Mouse (Mus musculus) gonadal fat pad, adult 2 months (tissue): ENCODE data around the gene Slc6a9. TPM values are rescaled to one million over a fixed set of nuclear protein-coding genes. Genes with fewer than 3 reads are reported as not detected.

Experiments used
- DNase-seq: peaks from one replicate; pipeline ENCODE4 v3.0.0-alpha.2; 2012; ENCODE audit warnings: low read depth
- polyA plus RNA-seq: library from polyadenylated mRNA; depleted of rRNA; stranded (reverse); fragments of >200 nt; gene quantifications from 2 replicates; pipeline ENCODE4 v1.2.3, GENCODE M21; 2012; rRNA removed

Slc6a9 gene
- polyA plus RNA-seq = 45.1 and 50.9 TPM in 2 replicates

DNA sequence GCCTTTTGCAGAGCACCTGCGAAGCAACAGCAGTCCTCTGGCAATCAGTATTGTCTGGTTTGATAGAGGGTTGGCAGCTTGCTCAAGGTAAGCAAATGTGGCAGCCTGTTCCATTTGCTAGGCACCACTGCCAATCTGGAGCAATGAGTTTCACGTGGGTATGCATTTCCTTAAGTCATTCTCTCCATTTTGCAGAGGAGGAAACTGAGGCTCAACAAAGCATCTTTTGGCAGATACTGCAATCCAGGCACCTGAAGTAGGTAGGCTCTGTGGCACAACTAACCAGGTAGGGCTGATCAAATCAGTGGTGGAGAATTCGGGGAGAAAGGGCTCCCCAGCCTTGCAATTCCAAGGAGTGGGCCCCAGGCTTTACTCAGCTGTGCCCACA is at the start of gene Slc6a9:
Gene Slc6a9, plus strand, starts transcription at position 50 of the 388 bp plus-strand sequence.
- DNase-seq = no peak

- no peak for DNase-seq
These were observed 47.3 kb upstream of the Slc6a9 start for GRCm38 (mm10) chr4:117786963-117787362.

GRCm38 (mm10) chr4:117788308-117788707 is 46.0 kb upstream of the Slc6a9 start:
- DNase-seq = no peak

DNA sequence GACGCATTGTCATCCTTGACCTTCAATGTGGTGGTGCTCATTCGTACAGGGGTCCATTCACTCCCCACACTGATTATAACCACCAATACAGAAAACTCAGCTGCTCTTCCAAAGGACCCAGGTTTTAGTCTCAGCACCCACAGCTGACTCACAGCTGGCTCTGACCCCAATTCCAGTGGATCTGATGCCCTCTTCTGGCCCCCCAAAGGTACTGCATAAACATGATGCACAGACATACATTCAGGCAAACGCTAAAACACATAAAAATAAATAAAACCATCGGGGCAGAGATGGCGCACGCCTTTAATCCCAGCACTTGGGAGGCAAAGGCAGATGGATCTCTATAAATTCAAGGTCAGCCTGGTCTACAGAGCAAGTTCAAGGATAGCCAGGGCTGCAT is 34.4 kb upstream of the Slc6a9 start:
- no peak for DNase-seq

DNA sequence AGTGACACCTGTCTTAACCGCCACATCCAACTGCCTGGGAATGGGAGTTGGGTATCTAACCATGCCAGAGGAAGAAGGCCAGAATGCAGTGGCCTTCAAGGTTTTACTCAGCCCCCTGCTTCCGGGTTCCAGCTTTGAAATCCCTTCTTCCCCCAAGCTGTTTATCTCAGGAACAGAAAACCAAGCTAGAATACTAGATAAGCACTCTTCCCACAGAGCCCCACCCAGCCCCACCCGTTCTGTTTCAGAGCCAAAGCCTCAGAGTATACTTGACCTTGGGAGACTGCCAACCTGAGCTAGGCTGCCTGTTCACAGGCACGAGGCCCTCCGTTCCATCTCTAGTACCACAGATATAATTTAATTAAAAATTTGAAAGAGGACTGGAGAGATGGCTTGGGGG is 27.3 kb upstream of the Slc6a9 start:
- DNase-seq = no peak

GRCm38 (mm10) chr4:117810933-117811332 is 23.4 kb upstream of the Slc6a9 start:
- DNase-seq = no peak

GRCm38 (mm10) chr4:117813591-117814192 is 20.6 kb upstream of the Slc6a9 start:
- no peak for DNase-seq

- no peak for DNase-seq
These were observed 20.0 kb upstream of the Slc6a9 start for GRCm38 (mm10) chr4:117814333-117814732.

- no peak for DNase-seq
These were observed 17.5 kb upstream of the Slc6a9 start for GRCm38 (mm10) chr4:117816776-117817175.

DNA sequence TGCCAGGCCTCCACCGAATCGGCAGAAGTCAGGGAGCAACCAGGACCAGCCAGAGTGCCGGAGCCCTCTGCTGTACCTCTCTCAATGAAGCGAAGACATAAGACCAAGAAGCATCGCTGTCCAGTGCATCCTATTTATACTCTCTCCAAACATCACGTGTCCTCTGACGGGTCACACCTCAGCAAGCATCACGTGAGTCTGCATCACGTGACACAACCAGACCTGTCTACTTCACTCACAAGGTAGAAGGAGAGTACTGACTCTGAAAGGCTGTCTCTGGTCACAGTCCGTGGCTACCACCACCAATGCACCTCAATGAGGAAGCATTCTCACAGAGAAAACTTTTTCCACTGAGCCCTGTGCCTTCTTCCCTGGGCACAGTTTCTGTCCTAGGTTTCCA is 16.3 kb upstream of the Slc6a9 start:
- DNase-seq = no peak

DNA sequence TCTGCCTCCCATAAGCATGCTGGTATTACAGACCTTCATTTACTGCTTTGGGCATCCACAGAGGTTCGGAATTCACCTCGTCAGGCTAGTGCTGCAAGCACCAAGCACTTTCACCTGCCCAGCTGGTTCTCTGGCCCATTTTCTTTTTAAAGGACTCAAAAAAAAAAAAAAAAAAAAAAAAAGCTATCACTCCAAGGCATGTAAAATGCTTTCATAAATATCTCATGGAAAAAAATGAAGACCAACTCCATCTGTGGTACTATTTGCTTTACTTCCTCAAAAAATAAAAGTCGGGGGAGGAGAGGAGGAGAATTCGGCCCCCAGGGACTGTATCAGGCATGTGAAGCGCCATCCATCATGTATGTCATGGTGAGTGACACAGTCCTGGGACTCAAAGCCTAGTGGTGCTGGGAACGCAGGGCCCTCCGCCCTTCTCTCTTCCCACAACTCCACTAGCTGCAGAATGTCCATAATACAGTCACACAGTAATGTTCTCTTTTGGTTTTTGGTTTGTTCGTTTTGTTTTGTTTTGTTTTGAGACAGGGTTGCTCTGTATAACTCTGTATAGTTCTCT is 5.6 kb upstream of the Slc6a9 start:
- DNase-seq = no peak

- no peak for DNase-seq
These were observed 4.8 kb upstream of the Slc6a9 start for GRCm38 (mm10) chr4:117829260-117830123.

DNA sequence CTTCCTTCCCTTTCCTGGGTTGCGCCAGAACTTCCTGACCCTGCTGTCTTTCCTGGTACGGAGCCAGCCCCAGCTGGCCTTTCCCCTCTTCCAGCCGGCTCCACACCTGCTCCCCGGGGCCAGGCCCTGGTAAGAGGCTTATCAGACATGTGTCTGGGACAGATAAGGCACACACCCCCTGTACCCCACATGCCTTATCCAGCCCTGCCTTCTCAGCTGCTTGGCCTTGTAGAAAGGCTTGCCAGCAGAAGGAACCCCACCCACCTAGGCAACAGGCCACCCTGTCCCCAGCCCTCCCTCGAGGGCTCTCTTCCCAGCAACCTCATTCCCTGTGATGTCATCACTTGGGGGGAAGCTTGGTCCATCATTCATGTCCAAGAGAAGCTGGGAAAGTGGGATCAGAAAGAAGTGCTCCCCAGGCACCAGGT is 4.2 kb upstream of the Slc6a9 start:
- DNase-seq = no peak

DNA sequence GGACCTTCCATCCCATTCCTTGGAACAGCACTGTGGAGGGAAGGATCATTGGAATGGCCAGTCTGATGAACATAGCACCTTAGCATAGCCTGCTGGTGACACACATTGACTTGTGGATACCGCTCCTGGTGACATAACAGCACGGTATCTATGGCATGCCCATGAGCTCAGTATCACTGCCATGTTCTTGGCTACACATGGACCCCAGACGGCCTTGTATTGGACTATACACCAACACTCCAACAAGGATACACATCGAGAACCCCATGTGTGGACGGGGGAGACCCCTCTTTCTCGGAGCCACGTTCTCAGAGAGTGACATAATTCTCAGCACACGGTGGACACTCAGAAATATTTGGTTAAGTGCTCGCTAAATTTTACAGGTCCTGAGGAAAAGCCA is 3.5 kb upstream of the Slc6a9 start:
- no peak for DNase-seq

DNA sequence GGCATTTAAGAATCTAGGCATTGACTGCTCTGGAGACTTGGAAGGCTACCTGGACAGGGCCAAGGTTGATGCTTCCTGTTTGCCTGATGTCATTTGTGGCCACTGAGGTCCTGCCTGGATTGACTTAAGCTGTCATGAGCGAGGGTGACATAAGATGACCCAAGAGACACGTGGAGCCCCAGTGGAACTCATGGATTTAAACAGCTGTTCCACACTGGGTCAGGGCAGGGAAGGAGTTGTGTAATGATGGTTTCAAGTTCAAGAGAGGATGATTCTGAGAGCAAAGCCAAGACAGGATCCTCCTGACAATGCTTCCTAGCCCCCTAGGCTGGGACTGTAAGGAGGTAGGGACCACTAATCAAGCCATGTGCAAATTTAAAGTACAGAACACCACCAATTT is 2.8 kb upstream of the Slc6a9 start:
- DNase-seq = no peak

GRCm38 (mm10) chr4:117831920-117832691 is 2.2 kb upstream of the Slc6a9 start:
- DNase-seq = no peak

DNA sequence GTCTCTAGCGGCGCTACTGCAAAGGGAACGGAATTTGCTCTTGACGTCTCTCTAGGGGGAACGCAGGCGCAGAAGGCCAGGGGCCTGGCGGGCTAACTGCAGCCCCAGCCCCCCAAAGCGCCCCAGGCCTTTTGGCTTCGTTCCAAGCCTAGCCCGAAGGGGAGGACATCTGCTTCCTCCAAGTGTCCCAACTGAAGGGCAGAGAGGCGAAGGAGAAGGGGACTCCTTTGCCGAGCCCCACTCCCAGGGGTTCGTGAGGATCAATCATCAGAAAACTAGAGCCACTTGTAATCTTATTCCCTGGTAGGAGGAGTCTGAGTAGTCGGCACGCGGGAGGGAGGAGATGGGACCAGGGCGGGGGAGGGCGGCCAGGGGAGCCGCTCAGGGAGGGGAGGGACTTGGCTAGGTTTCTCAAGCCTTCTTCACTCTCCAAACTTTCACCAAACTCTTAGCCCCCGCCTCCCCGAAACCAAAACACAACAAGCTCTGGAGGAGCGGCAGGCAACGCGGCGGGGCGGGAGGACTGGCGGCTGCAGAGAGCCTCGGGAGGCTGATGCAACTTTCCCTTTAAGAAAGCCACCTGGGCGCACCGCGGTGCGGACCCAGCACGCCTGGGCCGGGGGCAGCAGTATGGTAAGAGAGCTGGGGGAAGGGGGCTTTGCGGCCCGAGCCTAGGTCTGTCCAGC is 682 bp downstream of the Slc6a9 start:
- no peak for DNase-seq

- DNase-seq = no peak
These were observed 1.3 kb downstream of the Slc6a9 start for GRCm38 (mm10) chr4:117835531-117836111.

DNA sequence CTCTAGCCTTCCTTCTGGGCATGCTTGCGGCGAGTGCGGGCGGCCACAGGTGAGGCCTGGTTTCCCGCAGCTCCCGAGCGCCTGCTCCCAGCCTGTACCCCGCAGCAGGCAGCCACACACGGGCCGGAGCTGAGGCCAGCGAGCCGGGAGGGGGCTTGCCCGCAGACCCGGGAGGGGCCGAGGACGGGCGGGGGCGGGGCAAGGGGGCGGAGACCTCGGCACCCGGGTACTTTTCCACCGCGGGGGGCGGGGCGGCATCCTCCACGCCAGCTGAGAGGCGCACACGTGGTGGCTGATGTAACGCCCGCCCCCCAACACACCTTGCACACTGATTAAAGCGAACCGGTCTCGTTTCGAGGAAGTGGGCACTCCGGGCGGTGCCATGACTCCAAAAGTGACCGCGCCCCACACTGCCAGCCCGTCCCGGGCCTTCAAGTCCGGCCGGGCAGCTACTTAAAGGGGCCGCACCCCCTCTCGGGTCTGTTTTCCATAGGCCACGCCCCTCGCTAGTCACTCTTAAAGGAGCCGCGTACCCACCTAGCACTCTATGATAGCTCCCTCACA is 2.0 kb downstream of the Slc6a9 start:
- DNase-seq = no peak

GRCm38 (mm10) chr4:117837271-117837670 is 3.0 kb downstream of the Slc6a9 start:
- no peak for DNase-seq

GRCm38 (mm10) chr4:117839366-117839765 is 5.1 kb downstream of the Slc6a9 start:
- DNase-seq = no peak
